Mouse (Mus musculus) left cerebral cortex, adult 18-20 months (tissue): ENCODE results near the gene Anks4b. TPM values are rescaled to one million over a fixed set of nuclear protein-coding genes. Genes with fewer than 3 reads are reported as not detected.

Source experiments
- DNase-seq, 2 experiments: peaks; one replicate each; pipeline ENCODE4 v3.0.0; 2021 to 2022; ENCODE audit warnings: low spot score in 2 of 2, mixed read lengths in 1 of 2
- long read RNA-seq, 2 experiments: library from polyadenylated mRNA; stranded (forward); transcript quantifications; one replicate each; pipeline ENCODE4 v2.0.0; 2021
- total RNA-seq, 2 experiments: library from RNA; stranded (reverse); gene quantifications; 2 replicates each; pipeline ENCODE4 v1.2.3; 2021

Anks4b gene
- total RNA-seq = under 1 TPM; 0.21 to 0.40 TPM
- long read RNA-seq, experiment 1 = 0 reads
- long read RNA-seq, experiment 2 = 0 reads

DNA sequence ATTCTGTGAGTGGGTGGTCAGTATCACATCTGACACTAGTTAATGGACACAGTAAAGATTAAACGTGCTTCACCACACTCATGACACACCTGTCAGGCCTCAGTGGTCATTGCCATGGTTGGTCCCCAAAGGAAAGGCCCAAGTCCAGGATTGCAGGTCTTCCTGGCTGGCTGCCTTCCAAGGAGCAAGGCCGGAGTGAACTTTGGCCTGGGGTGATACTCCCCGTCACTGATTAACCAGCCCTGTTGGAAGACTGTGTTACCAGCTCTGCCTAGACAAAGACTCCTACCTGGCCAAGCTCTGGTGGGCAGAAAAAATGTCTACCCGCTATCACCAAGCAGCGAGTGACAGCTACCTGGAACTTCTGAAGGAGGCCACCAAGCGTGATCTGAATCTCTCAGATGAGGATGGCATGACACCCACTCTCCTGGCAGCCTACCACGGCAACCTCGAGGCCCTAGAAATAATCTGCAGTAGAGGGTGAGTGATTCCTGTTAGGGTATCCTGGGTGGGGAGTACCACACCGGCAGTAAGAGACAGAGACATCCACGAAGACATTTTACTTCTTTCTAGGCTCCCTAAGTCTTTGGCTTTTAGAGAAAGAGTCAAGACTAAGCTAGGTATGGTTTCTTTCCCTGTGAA lies at the start of gene Anks4b:
Gene Anks4b, plus strand, starts transcription at position 256 of the 642 bp plus-strand sequence.
- no peak for DNase-seq

DNA sequence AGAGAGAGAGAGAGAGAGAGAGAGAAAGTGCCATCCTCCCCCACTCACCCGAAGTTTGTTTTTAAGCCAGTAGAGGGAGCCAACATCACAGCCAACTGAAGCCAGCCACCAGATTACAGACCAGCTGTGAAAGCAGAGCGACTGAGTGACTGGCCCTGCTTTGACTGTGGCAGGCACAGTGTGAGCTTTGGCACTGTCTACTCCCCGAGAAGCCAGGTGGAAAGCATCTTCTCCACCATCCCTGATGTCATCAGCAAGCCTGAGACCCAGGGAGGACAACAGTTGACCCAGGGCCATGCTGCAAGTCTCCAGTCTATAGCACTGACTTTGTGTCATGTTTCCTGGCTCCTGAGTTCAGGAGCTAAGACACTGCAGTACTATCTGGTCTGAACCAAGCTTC lies 48.8 kb upstream of the Anks4b start:
- peak; percentile 76 to 79 for DNase-seq

- no peak for DNase-seq
These were observed 46.5 kb upstream of the Anks4b start for GRCm38 (mm10) chr7:120126976-120127685.

- no peak for DNase-seq
These were observed 46.0 kb upstream of the Anks4b start for GRCm38 (mm10) chr7:120127686-120128059.

DNA sequence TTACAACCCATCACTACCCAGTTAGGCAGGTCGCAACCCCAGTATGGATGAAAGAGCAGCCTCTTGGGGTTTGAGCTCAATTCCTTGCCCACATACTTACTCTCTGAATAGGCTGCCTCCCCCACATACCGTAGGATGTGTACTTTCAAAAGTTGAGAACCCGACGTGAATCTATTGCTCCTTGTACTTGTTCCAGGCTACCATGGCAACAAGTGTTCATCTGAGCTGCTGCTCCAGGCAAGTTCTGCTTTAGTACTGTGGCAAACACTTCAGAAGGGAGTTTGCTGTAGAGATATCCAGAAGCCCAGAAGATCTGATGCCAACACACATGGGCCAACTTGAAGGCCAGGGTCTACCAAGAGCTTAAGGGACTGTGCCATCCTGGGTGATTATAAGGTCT lies 44.7 kb upstream of the Anks4b start:
- DNase-seq = peak in 1 of 2 experiments; percentile 23

DNA sequence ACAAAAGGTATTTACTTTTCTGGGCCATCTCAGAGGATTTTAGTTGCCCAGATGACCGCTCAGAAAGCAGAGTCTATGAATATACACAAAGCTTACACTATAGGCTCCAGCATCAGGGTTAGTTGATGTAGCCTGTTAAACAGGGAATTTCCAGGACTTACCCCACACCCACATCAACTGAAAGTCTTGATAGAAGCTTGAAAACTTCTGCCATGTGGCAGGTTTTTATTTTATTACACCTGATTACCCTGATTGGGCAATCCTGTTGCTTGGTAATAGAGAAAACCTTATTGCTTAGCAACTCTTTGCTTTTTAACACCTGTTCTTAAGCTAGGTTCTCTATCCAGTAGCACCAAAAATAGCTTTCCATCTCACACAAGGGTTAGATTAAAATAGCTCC lies 30.9 kb upstream of the Anks4b start:
- no peak for DNase-seq

- DNase-seq = no peak
These were observed 28.5 kb upstream of the Anks4b start, which contains the start of gene Zp2 for GRCm38 (mm10) chr7:120145191-120145590. Zp2 (minus strand) TSS chr7:120145291.

- no peak for DNase-seq
These were observed 23.4 kb upstream of the Anks4b start for GRCm38 (mm10) chr7:120150257-120150656.

GRCm38 (mm10) chr7:120150898-120151297 lies 22.8 kb upstream of the Anks4b start:
- no peak for DNase-seq

- DNase-seq = no peak
These were observed 16.7 kb upstream of the Anks4b start for GRCm38 (mm10) chr7:120156841-120157409.

DNA sequence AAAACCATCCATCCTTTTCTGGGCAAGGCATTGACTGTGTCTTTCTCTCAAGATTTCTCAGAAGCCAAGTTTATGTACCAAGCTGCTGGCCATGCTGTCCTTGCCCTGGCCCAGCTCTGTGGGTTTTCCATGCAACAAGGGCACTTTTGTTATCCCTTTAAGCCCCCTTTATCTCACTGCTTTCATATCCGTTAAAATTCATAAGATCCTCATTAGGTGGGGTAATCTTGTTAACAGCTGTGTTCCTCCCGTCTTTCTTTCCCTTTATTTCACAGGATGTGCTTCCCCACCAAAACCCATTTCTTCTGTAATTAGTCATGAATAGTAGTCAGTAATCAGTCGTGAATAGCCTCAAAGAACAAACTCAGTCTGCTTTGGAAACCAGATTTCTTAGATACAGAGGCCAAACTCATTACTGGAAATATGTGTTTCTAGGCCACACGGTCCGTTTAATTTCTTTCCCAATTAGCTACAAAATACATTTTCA lies 16.0 kb upstream of the Anks4b start:
- DNase-seq = no peak

DNA sequence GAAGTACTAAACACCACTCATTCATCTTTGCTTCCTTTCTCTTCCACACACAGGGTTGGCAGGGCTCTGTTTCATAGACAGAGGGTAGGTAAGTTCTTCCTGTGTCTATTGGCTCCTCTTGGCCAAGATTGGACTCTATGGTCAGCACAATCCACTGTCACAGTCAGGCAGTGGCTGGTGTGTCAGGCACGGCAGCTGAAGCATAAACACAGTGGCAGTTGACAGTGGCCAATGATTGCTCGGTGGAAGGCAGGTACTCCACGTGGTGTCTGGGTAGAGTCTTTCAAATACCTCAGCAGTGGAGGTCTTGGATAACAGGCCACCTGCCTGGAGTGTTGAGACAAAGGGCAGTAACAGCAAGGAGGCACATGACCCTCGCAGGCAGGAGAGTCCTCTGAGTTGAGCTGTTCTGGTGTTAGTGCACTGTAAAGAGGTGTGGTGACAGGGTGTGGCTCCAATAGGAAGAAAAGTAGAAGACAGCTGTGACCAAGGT lies 15.5 kb upstream of the Anks4b start:
- no peak for DNase-seq

DNA sequence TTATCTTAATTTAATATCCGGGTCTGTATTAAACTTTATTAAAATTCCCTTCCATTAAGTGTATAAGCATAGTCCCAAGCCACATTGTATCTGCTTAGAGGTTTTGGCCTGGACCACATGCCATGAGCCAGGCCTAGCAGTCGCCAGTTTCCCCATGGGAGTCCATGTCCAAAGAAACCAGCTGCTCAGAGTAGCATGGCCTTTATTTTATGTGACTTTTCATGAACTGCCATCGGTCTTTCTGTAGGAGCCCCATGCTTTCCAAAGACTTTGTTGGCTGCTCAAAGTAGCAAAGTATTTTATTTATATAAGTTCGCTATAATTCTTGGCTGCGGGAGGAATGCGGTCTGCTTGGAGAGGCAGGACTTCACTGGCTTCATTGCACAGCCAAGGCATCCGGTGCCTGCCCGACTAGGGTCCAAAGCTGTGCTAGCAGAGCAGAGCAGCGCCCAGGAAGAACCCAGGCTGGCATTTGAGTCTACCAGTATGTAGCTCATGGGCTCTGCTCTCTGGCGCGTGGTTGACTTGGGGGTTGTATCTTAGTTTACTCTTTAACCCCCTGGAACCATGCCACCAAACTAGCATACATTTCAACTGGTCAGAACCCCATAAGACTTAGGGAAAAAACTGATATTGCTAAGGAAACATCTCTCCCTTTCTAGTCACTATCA lies 9.9 kb upstream of the Anks4b start:
- DNase-seq = no peak

DNA sequence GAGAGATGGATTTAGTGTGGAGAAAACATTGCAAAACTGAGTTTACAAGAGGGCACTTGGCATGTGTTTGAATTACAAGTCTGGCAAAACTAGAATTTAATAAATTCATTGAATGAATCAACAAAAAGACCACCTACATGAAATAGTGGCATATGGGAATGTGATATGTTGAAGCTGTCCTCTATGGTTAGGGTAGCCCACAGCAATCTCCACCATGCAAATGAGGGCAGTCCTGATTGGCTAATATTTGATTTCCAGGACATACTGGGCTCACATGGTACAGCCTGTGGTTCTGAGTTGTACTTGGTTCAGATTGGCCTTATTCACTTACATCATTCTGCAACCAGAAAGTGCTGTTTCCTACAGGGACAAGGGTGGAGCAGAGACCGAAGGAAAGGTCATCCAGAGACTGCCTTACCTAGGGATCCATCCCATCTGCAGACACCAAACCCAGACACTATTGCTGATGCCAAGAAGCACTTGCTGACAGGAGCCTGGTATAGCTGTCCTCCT lies 1.4 kb upstream of the Anks4b start:
- no peak for DNase-seq

- no peak for DNase-seq
These were observed 1.3 kb downstream of the Anks4b start for GRCm38 (mm10) chr7:120174723-120175504.

- DNase-seq = no peak
These were observed 4.0 kb downstream of the Anks4b start for GRCm38 (mm10) chr7:120177611-120178010.

- DNase-seq = no peak
These were observed 5.3 kb downstream of the Anks4b start for GRCm38 (mm10) chr7:120178935-120179334.

DNA sequence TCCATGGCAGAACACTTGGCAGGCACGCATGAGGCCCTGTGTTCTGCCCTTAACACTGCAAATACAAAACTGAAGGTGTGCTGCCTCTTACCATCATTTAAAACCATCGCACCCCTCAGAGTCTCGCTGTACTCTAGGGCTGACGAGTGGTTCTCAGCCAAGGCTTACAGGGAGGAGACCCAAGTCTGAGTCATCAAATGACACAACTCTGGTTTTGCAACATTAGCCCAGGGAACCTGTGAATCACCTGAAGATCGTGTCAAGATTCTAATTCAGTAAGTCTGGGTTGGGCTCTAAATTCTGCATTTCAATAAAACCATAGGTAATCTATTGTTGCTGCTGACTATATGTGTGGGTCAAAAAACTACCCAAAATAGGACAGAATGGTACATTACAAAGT lies 6.9 kb downstream of the Anks4b start:
- DNase-seq = no peak

DNA sequence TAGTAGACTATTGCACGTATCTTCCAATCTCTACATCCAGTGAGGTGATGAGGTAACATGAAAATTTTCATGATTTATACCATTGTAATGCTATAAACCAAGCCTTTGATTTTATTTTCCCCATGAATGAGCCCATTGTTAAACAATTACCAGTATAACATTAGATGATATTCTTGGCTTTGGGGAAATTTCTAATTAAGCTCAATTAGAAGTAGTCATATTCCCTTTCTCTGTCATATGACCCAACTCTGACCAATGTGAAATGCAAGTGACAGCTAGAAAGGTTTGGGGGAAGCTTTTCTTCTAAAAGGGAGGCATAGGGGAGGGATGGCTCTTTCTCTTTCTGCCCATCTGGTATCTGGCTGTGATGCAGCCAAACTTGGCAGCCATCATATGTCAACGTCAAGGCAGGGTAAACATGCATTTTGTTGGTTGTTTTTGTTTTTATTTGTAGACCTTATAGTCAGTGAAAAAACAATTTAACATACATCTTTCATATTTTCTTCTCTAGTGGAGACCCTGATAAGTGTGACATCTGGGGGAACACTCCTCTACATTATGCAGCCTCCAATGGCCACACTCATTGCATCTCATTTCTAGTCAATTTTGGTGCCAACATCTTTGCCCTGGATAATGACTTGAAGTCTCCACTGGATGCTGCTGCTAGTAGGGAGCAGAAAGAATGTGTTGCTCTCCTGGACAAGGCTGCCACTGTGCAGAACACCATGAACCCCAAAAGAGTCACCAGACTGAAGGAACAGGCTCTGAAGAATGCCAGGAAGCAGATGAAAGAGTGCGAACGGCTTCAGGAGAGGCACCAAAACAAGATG lies 8.0 kb downstream of the Anks4b start:
- DNase-seq = no peak

- DNase-seq = no peak
These were observed 9.2 kb downstream of the Anks4b start for GRCm38 (mm10) chr7:120182891-120183290.
